Mouse (Mus musculus) urinary bladder, adult 18-20 months (tissue): ENCODE data around the gene Sec14l4.
"Not testable (repeated sequence)": the region's sequence is repeated elsewhere in the genome, so short reads cannot be mapped to it uniquely, and the experiment has no call there.

Experiments
- DNase-seq, 2 experiments: peaks; one replicate each; pipeline ENCODE4 v3.0.0; 2022; ENCODE audit warnings: low spot score in 2 of 2, mixed read lengths in 2 of 2

Gene Sec14l4

DNA sequence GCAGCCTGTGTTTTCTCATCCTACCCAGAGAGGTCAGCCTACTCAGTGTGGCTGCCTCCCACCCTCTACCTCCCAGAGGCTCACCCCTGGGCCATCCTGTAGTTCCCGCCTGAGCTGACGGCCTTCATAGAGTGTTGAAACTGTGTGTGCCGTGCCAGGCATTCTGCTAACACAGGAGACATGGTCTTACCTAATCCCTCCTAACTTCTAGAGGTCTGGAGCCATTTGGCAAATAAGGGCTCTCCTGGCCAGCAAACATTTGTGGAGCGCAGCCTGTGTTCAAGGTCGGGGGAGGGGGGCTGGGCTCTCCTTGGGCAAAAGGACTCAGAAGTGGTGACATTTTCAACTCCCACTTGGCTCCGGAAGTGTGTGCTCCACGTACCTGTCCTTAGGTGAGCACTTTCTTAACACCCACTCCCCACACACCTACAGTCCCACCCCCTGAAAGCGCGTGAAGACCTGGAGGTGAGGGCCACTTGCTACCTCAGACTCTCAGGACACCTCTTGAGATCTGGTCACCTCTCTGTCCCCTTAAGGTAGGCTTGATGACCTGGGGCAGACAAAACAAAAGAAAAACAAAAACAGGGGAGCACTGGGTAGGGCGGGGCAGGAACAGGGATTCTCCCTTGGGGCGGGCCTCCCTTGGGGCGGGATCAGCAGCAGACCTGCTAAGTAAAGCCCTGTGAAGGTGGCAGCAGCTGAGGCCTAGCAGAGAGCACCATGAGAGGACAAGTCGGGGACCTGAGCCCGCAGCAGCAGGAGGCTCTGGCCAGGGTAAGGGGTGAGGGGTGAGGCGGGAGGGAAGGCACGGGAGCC, at the start of gene Sec14l4:
Gene Sec14l4 (plus strand): TSS at position 337 of the 816 bp plus-strand sequence.
- DNase-seq = no peak

DNA sequence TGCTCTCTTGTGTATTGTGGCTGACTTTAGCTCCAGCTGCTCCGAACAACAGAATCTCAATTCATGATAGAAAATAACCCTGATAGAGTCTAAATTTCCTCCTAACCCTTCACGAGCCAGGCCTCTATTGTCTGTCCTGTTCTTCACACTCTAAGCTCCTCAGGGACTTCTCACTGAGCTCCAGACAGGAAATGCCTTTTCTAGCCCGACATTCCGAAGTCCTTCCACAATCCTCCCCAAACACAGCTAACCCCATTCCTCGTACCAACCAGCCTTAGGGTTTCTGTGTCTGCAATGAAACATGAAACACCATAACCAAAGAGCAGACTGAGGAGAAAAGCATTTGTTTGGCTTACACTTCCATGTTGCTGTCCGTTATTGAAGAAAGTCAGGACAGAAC, 49.7 kb upstream of the Sec14l4 start:
- no peak for DNase-seq

DNA sequence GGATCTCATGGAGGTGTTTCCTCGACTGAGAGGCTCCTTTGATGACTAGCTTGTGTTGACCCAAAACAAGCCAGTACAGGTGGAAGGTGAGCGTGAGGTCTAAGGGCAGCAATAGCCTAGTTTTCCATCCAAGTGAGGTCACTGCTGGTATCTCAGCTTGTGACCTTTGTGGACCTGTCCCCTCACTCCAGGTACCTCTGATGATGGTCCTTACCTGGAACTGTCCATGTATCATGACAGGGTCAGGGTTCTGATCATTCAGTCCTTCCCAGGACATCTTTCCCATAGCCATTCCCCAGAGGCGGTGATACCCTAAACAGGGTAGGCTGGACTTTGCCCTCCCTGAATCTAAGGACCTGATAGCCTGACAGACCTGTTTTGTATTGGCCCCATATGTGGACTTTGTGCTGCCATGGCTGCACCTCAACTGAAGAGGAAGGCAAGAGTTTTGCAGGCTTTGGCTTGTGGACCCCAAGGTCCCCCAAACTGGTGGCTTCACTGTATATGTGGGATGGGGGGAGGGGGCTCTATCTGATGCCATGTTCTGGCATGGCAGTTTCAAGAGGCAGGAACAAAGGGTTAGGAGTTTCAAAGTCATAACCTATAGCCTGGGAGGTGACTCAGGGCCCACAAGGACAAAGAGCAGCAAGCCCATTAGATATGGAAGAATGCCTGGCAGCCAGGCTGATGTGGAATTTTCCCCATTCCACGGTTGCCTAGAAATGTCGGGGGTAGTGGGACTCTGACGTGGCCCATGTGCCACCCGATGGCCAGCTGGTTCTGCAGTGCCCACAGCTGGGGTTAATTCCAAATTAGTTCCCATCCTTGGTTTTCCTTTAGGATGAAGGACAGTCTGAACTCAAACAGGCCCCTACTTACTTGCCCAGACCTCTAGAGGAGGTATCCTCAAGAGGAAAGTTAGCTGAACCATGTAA, 48.7 kb upstream of the Sec14l4 start:
- DNase-seq = no peak

DNA sequence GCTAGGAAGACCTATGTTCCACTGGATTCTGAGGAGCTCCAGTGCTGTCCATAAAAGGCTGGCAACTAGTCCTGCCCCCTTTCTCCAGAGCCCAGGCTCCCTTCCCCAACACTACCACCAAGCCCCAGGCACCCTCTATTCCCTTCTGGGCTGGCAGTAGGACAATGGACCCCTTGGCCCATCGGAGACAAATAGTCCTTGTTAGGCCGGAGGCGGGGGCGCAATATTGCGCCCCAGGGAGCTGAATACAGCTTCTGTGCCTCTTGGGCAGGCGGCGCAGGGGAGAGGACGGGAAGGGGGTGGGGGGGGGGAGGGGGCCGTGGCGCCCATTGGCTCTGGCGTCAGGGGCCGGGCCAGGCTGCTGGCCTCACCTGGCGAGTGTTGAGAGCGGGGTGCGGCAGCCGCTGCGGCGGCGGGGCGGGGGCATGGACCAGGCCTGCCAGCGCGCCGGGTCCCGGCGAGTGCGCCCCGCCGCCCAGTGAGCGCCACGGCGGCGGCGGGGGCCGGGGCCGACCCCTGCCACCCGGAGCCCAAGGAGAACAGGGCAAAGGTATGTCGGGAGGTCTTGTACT, 47.9 kb upstream of the Sec14l4 start, which contains the start of gene Gal3st1:
Gene Gal3st1 (plus strand): TSS at position 346 of the 572 bp plus-strand sequence.
- peak in 1 of 2 experiments; percentile 23 for DNase-seq

DNA sequence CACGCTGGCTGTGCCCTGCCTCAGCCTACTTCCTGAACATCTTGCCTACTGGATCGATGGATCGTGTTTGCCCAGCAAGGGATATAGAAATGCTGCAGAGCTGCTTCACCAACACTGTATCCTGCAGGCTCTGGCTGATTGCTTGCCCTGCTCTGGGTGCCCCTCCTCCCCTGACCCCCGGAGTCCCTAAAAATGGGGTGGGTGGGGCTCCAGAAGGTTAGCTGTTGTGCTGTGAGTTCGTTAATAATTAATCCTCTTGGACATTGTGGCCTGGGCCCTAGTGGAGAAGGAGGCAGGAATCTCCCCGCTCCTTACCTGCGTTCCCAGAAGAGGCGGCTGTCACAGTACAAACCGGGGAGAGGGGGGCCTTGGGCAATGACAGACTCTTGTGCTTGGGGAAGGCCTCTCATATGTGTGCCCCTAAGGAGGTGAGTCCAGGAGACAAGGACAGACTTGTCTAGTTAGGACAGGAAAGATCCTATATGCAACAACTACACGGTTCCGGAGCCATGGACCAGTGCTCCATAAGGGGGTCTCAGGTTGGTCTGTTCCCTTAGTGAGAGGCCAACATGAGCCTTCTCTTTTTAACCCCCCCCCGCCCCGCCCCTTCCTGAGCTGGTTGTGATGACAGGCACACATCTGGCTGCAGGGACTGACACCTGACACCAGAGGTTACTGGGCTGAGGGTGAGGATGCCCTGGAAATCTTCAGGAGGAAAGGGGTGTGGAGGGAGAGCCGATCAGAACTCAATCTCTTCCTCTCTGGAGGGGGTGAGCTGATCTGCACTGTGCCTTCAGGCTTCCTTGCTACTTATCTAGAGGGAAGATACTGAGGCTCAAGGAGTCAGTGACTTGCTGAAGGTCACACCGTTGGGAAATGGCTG, 47.2 kb upstream of the Sec14l4 start:
- peak in 1 of 2 experiments; percentile 10 for DNase-seq

DNA sequence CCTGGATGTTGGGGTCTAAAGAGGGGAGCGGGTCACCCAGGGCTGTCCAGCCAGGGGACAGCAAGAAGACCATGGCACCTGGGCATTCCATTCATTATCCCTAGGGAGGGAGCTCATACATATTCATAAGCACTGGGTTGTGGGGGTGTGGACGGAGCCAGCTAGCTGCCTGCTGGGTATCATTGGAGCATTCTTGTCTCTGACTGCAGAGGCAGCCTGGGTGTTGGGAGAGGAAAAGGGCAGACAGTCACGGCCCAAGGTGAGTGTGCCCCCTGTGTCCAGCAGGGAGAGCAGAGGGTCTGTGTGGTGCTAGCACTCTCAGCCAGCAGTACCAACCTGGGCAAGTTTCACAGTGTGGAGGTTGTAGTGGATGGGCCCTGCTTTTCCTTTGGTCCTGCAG, 41.5 kb upstream of the Sec14l4 start:
- no peak for DNase-seq

DNA sequence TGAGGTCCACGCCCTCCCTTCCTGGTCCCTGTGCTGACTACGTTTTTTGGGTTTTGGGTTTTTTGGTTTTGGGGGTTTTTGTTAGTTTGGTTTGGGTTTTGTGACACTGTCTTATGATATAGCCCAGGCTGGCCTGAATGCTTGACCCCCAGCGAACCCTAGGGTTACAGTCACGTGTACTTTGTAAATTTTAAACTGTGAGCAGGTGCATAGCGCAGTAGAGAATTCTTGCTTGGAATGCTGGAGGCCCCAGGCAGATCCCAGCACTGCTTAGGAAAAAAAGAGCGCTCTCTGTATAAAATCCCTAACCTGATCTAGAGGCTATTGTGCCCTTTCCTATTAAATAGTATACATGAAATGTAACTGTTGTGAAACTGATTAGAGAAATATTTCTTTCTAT, 38.1 kb upstream of the Sec14l4 start:
- no peak for DNase-seq

DNA sequence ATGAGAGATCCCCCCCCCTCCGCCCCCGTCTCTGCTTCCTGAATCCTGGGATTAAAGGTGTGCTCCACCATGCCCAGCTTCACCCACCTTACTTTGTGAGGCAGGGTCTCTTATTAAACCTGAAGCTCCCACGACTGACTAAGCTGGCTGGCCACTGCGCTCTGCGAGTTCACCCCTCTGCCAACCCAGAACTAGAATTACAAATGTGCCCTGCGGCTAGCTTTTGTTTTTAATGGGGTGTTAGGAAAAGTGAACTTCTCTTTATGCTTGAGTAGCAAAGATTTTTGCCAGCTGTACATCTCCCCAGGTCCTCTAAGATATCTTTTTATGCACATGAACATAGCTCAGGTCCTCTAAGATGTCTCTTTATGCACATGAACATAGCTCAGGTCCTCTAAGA, 37.3 kb upstream of the Sec14l4 start:
- no peak for DNase-seq

DNA sequence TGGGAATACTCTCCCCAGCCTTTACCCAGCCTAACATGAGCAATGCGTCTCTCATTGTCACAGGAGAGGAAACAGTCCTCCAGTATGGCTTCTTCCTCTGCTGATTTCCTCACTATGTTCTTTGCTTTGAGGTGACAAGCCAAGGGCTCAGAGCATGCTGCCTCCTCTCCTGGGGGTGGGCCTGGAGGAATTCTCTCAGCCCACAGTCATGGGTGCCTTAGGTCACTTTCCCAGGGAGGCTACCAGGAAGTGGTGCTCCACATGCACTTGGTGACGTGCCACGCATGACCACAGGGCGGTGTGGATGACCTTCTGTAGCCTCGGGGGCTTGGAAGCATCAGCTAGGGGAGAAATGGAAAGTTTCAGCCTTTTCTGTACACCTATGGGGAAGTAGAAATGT, 35.8 kb upstream of the Sec14l4 start:
- DNase-seq = no peak

DNA sequence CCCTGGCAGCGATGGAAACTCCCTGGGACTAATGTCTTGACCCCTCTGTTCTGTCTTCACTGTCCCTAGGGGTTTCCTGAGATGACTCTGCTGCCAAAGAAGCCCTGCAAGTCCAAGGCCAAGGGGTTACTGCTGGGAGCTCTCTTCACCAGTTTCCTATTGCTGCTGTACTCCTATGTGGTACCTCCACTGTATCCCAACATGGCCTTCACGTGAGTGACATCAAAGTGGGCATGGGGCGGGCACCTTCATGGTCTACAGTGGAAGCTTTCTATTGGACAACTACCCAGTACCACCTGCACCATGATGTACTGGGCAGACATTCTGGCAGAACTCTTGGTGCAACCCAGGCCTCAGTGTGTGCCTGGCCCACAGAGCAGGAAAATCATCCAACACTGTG, 34.4 kb upstream of the Sec14l4 start:
- DNase-seq = no peak

DNA sequence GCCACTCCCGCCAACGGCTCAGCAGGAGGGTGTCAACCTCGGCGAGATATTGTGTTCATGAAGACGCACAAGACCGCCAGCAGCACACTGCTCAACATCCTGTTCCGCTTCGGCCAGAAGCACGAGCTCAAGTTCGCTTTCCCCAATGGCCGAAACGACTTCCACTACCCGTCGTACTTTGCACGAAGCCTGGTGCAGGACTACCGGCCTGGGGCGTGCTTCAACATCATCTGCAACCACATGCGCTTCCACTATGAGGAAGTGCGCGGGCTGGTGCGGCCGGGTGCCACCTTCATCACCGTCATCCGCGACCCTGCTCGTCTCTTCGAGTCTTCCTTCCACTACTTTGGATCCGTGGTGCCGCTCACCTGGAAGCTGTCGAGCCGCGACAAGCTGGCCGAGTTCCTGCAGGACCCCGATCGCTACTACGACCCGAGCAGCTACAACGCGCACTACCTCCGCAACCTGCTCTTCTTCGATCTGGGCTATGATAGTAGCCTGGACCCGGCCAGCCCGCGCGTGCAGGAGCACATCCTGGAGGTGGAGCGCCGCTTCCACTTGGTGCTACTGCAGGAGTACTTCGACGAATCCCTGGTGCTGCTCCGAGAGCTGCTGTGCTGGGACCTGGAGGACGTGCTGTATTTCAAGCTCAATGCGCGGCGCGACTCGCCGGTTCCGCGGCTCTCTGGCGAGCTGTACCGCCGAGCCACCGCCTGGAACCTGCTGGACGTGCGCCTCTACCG, 33.1 kb upstream of the Sec14l4 start:
- no peak for DNase-seq

DNA sequence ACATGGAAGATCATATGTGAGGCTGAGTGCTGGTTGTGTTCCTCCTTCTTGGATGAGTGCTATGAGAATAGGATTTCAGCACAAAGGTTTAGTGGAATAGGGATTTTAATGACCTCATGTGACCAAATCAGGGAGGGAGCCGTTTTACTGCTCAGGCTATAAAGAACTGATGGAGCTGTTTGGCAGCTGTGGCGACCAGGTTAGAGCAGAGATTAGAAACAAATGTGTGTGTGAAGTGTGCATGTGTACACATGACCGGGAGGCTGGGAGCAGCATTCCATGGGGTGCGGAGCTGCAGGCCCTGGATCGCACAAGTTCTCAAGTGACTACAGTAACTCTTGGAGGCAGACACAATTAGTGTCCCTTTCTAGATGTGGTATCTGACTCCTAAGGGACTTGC, 31.7 kb upstream of the Sec14l4 start:
- no peak for DNase-seq

DNA sequence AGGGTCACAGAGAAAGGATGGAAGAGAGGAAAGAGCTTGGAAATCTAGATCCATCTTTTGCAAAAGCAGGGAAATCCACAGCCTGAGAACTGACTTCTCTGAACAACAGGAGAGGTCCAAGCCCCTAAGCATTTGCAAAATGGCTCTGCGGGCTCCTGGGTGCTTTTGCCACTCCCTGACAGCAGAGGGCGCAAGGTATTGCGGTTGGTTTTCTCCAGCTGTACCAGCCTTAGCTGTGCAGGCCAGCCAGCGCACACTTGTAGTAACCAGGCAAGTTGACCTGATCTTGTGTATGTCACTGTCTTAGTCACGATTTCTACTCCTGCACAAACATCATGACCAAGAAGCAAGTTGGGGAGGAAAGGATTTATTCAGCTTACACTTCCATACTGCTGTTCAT, 29.7 kb upstream of the Sec14l4 start:
- DNase-seq = peak; percentile 28 to 57

DNA sequence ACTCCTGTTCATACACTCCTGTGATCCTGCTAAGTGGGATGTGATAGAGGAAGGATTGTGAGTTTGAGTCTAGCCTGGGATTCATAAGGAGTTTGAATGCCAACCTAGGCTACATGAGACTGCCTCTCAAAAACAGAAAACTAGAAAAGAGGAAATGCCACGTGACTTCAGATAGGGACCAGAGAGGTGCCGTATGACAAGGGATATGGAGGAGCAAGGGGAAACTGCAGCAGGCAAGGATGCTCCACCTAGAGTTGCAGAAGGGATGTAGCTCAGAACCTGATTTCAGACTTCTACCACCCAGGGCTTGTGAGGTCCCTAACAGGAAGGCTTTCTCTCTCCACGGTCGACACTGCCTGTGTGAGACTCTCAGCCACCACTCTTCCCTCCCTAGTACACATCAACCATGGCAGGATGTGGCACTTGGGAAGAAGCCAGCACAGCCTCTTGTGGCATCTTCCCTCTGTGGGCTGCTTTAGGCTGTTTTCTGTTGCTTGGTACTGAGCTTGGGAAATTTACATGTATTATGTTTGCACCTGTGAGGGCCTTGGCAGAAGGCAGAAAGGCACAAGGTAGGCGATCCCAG, 25.9 kb upstream of the Sec14l4 start:
- DNase-seq = no peak

DNA sequence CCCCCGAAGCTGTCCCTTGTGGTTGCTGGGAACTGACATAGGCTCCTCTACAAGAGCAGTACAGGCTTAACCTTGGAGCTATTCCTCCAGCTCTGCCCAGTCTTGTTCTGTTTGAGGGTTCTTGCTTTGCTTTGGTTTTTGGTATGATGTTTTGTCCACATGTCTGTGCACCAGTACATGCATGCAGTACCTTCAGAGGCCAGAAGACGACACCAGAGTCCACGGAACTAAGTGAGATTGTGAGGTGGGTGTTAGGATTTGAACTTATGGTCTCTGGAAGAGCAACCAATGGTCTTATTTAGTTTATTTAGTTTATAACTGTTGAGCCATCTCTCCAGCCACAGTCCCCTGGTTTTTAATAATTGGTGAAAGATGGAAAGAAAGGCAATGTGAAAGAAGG, 24.8 kb upstream of the Sec14l4 start:
- no peak for DNase-seq

DNA sequence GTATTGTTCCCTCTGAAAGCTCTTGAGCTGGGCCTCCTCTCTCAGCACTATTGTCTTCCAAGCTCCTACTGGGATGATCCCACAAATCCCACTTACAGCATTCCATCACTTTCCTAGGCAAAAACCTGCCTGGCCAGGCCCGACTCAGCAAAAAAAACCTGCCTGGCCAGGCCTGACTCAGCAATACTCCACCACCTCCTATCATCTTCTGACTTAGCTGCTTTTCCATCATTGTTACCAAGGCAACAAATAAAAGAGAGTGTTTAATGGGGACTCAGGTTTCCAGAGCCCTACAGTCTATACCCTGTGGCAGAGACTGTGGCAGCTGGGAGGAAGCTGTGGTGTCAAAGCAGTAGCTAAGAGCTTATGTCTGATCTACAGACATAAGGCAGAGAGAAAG, 18.6 kb upstream of the Sec14l4 start:
- DNase-seq = no peak

DNA sequence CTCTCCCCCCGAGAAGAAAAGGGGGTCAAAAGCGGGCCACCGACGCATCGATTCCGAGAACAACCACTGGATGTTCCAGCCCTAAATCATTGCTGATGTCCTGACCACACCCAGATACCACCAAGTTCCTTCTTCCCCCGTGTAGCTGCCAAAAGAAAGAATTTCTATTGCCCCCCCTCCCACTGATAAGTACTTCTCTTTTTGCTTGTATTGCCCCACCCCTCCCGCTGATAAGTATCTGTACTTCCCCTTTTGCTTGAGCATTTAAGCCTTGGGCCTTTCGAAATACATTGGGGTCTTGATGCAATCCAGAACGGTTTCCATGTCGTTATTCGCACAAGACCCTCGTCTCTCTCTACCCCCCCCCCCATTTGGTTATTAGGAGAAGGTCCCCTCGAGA, 15.5 kb upstream of the Sec14l4 start:
- DNase-seq = not testable (repeated sequence)

DNA sequence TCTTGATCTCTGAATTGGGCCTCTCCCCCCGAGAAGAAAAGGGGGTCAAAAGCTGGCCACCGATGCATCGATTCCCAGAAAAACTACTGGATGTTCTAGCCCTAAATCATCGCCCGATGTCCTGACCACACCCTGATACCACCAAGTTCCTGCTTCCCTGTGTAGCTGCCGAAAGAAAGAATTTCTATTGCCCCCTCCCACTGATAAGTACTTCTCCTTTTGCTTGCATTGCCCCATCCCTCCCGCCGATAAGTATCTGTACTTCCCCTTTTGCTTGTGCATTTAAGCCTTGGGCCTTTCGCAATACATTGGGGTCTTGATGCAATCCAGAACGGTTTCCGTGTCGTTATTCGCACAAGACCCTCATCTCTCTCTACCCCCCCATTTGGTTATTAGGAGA, 9.2 kb upstream of the Sec14l4 start:
- DNase-seq = not testable (repeated sequence)

DNA sequence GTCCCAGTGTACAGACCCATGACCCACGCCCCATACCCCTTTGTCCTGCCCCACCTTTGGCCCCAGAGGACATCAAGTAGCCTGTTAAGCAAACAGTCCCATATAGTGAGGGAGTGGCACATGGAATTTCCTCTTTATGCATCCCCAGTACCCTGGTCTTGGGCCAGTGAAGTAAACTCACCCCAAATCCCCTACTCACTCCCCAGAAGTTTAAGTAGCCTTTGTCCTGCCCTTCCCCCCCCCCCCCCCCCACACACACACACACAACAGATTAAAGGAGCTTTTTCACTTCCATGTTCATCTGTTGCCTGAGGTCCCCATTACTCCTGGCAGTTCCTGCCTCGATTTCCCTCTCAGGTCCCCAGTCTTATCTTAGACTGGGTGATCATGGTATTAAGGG, 7.9 kb upstream of the Sec14l4 start:
- no peak for DNase-seq

DNA sequence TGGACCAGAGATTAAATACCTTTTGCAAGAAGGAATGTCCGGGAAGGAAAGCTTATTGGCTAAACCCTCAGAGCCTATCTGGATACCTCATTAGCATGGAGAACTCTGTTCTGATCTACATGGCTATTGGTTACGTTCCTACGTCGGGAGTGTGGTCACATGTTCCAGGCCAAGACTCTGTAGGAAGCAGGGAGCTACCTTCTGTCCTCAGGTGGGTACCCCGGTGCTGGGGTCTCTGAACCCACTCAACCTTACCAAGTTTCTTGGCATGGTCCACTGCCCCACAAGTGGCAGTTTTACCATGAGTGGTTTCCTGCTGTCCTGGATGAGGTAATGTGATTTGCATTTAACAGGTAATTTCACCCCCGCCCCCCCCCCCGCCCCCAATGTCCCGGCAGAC, 4.2 kb upstream of the Sec14l4 start:
- no peak for DNase-seq
